Mouse (Mus musculus) liver, embryonic 14.5 days (tissue): ENCODE measurements around the gene Olfr324.

ENCODE experiments used
- CTCF ChIP-seq: IDR thresholded peaks from 2 replicates; pipeline ENCODE4 v1.5.1; 2016; ENCODE audit warnings: antibody characterized with exemption, low read depth, control low read depth
- EP300 ChIP-seq: IDR thresholded peaks from 2 replicates; pipeline ENCODE4 v1.6.1; 2016; ENCODE audit warnings: antibody characterized with exemption, low read depth

GRCm38 (mm10) chr11:58605228-58605627 is 10.3 kb downstream of the Olfr324 start:
- TF ChIP-seq CTCF (no peak), EP300 (no peak)
